Mouse (Mus musculus) thymus, adult 2 months (tissue): ENCODE measurements around the gene Rbm20.

Experiments used
- CTCF ChIP-seq: fragments of 200-500 bp; IDR thresholded peaks from 2 replicates; pipeline ENCODE4 v1.5.1; 2012; ENCODE audit warnings: mild to moderate bottlenecking, control low read depth, low read length, moderate library complexity, borderline replicate concordance; ENCODE audit not compliant: control insufficient read depth, poor library complexity, insufficient read depth; ENCODE audit errors: extremely low read depth
- POLR2A ChIP-seq: fragments of 200-500 bp; IDR thresholded peaks from 2 replicates; pipeline ENCODE4 v1.6.1; 2012; ENCODE audit warnings: mild to moderate bottlenecking, low read length, control low read depth, moderate library complexity; ENCODE audit not compliant: control insufficient read depth, poor library complexity, insufficient read depth; ENCODE audit errors: extremely low read depth

- TF ChIP-seq CTCF: no peak
- no peak for TF ChIP-seq POLR2A
Observed at GRCm38 (mm10) chr19:53749326-53749725, 72.2 kb downstream of the Rbm20 start.
